Mouse (Mus musculus) forebrain, embryonic 12.5 days (tissue): ENCODE results near the gene Fbxl21. TPM values are rescaled to one million over a fixed set of nuclear protein-coding genes. Genes with fewer than 3 reads are reported as not detected.

Source experiments
- ATAC-seq: fragments of 200-750 bp; cut with Nextera tagmentation; 2 replicates; pipeline ENCODE4 v1.8.0; 2017; ENCODE audit warnings: moderate TSS enrichment; ENCODE audit not compliant: low FRiP score
- H3K27ac ChIP-seq: fragments of 300-500 bp; sonication (generic); 2 replicates; pipeline ENCODE4 v1.5.1; 2016; ENCODE audit warnings: mild to moderate bottlenecking
- H3K27me3 ChIP-seq: fragments of 300-500 bp; sonication (generic); 2 replicates; pipeline ENCODE4 v1.6.1; 2016; ENCODE audit warnings: mild to moderate bottlenecking
- H3K36me3 ChIP-seq: fragments of 300-500 bp; sonication (generic); replicated peaks from 2 replicates; pipeline ENCODE4 v1.6.1; 2016; ENCODE audit warnings: mild to moderate bottlenecking
- H3K4me1 ChIP-seq: fragments of 300-500 bp; sonication (generic); 2 replicates; pipeline ENCODE4 v1.6.1; 2016
- H3K4me2 ChIP-seq: fragments of 300-500 bp; sonication (generic); 2 replicates; pipeline ENCODE4 v1.6.1; 2016; ENCODE audit warnings: mild to moderate bottlenecking, moderate library complexity
- H3K4me3 ChIP-seq: fragments of 300-500 bp; sonication (generic); replicated peaks from 2 replicates; pipeline ENCODE4 v1.5.1; 2016; ENCODE audit warnings: mild to moderate bottlenecking
- H3K9ac ChIP-seq: fragments of 300-500 bp; sonication (generic); 2 replicates; pipeline ENCODE4 v1.6.1; 2016; ENCODE audit warnings: mild to moderate bottlenecking
- H3K9me3 ChIP-seq: fragments of 300-500 bp; sonication (generic); 2 replicates; pipeline ENCODE4 v1.6.1; 2016
- WGBS: fragments of 180-500 bp; shearing (Covaris S2); methylation state at CpG from one replicate; pipeline ENCODE4 v1.1.7; 2016; 5-methylcytosine and 5-hydroxymethylcytosine counted together
- polyA plus RNA-seq: library from polyadenylated mRNA; unstranded; fragments of >200 nt; fragmentation: Nextera tagmentation; extraction: Ambion mirVana; gene quantifications from 2 replicates; pipeline ENCODE4 v1.2.1, GENCODE M21; 2016

The Fbxl21 gene
- polyA plus RNA-seq, 1 experiment from 2014 or later = 2.4 TPM

DNA sequence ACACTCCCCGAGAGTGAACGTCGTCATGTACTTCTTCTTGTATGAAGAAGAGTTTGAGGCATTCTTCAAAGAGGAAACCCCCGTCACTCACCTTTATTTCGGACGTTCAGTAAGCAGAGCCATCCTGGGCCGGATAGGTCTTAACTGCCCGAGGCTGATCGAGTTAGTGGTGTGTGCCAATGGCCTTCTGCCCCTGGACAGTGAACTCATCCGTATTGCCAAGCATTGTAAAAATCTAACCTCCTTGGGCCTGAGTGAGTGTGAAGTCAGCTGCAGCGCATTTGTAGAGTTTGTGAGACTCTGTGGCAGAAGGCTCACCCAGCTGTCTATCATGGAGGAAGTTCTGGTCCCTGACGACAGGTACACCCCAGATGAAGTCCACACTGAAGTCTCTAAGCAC, 14.8 kb downstream of the Fbxl21 start:
- Histone ChIP-seq H3K9ac (no peak overlapping the region), H3K36me3 (no peaks in the 10 kb centered on the region), H3K9me3 (peaks cover 4% of the 10 kb centered on the region; the same call in 1 of the 2 replicates), H3K4me2 (no peak overlapping the region), H3K27ac (no peak overlapping the region), H3K27me3 (no peaks in the 10 kb centered on the region), H3K4me1 (no peaks in the 10 kb centered on the region), H3K4me3 (no peak overlapping the region)
- ATAC-seq = no peak
- 87% methylated on average over 12 of the region's 12 CpGs for WGBS

DNA sequence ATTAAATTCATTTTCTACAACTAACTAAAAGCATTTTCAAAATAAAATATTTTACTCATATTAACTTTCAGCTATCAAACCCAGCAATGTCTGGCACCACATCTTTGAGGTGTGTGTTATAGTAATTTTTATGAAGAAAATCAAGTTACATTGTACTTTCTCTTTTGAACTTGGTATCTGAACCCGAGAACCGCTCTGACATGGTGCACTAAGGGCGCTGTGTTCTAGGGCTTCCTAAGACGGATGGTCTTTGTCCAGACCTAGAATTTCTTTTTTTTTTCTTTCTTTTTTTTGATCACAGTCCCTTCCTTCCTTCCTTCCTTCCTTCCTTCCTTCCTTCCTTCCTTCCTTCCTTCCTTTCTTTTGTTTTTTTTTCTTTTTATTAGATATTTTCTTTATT, 17.6 kb downstream of the Fbxl21 start:
- Histone ChIP-seq H3K27ac (no peak overlapping the region), H3K27me3 (no peaks in the 10 kb centered on the region), H3K9me3 (peaks cover 2% of the 10 kb centered on the region; the same call in 1 of the 2 replicates), H3K4me1 (0 out of 2 replicates have a peak, but pooled peaks cover under 1% of the 10 kb centered on the region), H3K9ac (no peak overlapping the region), H3K36me3 (no peaks in the 10 kb centered on the region), H3K4me2 (no peak overlapping the region), H3K4me3 (no peak overlapping the region)
- 95% methylated on average over 4 of the region's 4 CpGs for WGBS
- ATAC-seq = no peak

DNA sequence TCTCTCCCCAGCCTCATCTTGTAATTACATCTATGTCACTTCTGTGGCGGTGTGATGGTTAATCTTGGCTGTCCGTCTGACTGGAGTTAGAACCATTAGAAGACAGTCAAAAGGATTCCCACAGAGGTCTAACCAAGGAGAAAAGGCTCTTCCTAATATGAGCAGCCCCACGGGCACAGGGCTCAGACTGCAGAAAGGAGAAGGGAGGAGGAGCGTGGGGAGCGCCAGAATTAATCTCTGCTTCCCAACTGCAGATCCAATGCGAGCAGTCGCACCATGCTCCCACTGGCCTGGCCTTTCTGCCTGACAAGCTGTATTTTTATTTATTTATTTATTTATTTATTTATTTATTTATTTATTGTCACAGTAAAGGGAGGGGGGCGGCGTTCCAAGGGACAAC, 21.5 kb downstream of the Fbxl21 start:
- Histone ChIP-seq H3K9me3 (no peaks in the 10 kb centered on the region), H3K4me1 (0 out of 2 replicates have a peak, but pooled peaks cover 5% of the 10 kb centered on the region), H3K9ac (no peak overlapping the region), H3K4me3 (no peak overlapping the region), H3K4me2 (no peak overlapping the region), H3K27me3 (no peaks in the 10 kb centered on the region), H3K36me3 (no peaks in the 10 kb centered on the region), H3K27ac (no peak overlapping the region)
- WGBS = 62% methylated on average over 9 of the region's 9 CpGs
- no peak for ATAC-seq

DNA sequence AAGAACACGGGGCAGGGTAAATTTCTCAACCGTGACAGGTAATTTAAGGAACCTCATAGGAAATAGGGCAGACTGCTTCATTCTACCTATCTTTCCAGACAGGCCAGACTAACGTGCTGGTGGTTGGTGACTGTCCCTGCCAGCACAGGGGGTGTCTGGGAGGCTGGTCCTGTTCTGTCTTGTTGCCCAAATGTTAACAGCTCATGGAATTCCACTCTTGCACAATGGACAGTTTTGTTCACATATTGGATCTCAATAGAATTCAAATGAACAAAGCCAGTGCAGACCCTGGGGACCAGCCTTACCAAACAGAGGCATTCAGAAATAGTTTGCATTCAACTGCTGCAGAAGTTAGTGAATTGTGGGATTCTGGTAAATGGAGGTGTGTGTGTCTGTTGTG, 22.7 kb downstream of the Fbxl21 start:
- Histone ChIP-seq H3K36me3 (no peaks in the 10 kb centered on the region), H3K9me3 (no peaks in the 10 kb centered on the region), H3K4me3 (no peak overlapping the region), H3K27me3 (0 out of 2 replicates have a peak, but pooled peaks cover 4% of the 10 kb centered on the region), H3K4me1 (0 out of 2 replicates have a peak, but pooled peaks cover 5% of the 10 kb centered on the region), H3K9ac (no peak overlapping the region), H3K27ac (no peak overlapping the region), H3K4me2 (no peak overlapping the region)
- 53% methylated on average over 3 of the region's 3 CpGs for WGBS
- ATAC-seq = no peak

GRCm38 (mm10) chr13:56548401-56548800, 26.1 kb downstream of the Fbxl21 start, which contains the start of gene Lect2:
TSS of gene Lect2 (minus strand) at chr13:56548502.
- Histone ChIP-seq H3K27me3 (0 out of 2 replicates have a peak, but pooled peaks cover 4% of the 10 kb centered on the region), H3K9ac (no peak within 1 kb of the TSS), H3K4me2 (no peak within 1 kb of the TSS), H3K9me3 (no peaks in the 10 kb centered on the region), H3K27ac (no peak within 1 kb of the TSS), H3K4me3 (no peak within 1 kb of the TSS), H3K4me1 (0 out of 2 replicates have a peak, but pooled peaks cover 5% of the 10 kb centered on the region), H3K36me3 (no peaks in the 10 kb centered on the region)
- ATAC-seq = no peak
- 95% methylated on average over 9 of the region's 9 CpGs for WGBS

DNA sequence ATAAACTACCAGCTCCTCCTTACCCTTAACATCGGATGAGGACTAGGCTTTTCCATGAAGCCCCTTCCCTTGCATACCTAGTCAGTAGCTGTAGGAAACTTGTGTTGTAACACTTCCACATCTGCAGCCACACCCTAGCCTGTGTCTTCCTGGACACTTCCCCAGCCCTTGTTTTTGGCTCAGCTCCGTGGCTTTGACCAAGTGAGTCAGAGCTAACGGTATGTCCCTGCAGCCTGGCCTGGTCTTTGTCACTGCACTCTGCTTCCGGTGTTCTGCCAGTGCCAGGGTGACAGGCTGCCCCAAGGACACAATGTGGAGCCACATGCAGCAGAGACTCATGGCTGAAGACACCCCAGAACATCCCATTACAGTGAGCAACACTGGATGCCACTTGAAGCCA, 27.1 kb downstream of the Fbxl21 start:
- H3K4me3 ChIP-seq = no peak overlapping the region
- WGBS = 82% methylated on average over 4 of the region's 4 CpGs
- peaks cover 6% of the 10 kb centered on the region for H3K4me1 ChIP-seq
- no peak for ATAC-seq
- H3K9me3 ChIP-seq = no peaks in the 10 kb centered on the region
- no peak overlapping the region for H3K27ac ChIP-seq
- H3K27me3 ChIP-seq = 0 out of 2 replicates have a peak, but pooled peaks cover 4% of the 10 kb centered on the region
- no peak overlapping the region for H3K9ac ChIP-seq
- no peak overlapping the region for H3K4me2 ChIP-seq
- no peaks in the 10 kb centered on the region for H3K36me3 ChIP-seq

GRCm38 (mm10) chr13:56550574-56550973, 28.3 kb downstream of the Fbxl21 start:
- Histone ChIP-seq H3K4me3 (no peak overlapping the region), H3K4me2 (no peak overlapping the region), H3K9ac (no peak overlapping the region), H3K4me1 (peaks cover 7% of the 10 kb centered on the region), H3K27ac (no peak overlapping the region), H3K36me3 (no peaks in the 10 kb centered on the region), H3K9me3 (no peaks in the 10 kb centered on the region), H3K27me3 (0 out of 2 replicates have a peak, but pooled peaks cover 4% of the 10 kb centered on the region)
- WGBS = 51% methylated on average over 1 of the region's 1 CpGs
- ATAC-seq = no peak

- ATAC-seq = no peak
- H3K4me3 ChIP-seq = no peak overlapping the region
- H3K4me2 ChIP-seq = no peak overlapping the region
- no peak overlapping the region for H3K27ac ChIP-seq
- no peaks in the 10 kb centered on the region for H3K9me3 ChIP-seq
- no peak overlapping the region for H3K9ac ChIP-seq
- H3K4me1 ChIP-seq = peaks cover 7% of the 10 kb centered on the region
- no peaks in the 10 kb centered on the region for H3K36me3 ChIP-seq
- WGBS = 79% methylated on average over 6 of the region's 6 CpGs
- H3K27me3 ChIP-seq = 0 out of 2 replicates have a peak, but pooled peaks cover 4% of the 10 kb centered on the region
These were observed 29.4 kb downstream of the Fbxl21 start for GRCm38 (mm10) chr13:56551661-56552060.

DNA sequence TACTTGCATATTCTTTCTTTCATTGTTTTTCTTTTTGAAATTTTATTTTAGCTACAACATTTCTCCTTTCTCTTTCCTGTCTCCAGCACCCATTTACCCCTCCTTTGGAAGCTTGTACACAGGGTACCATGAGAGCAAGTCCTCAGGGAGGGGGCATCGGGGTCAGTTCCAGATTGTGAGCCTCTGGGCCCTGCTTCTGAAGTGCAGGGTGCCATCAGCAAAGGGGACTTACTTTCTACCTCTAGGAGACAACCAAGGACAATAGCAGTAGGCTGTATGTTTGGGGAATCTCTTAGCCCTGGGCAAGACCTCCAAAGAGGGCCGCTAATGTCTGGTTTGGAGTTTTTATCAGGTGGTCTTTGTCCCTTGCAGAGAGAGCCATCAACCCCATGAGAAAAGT, 31.7 kb downstream of the Fbxl21 start:
- no peaks in the 10 kb centered on the region for H3K36me3 ChIP-seq
- peaks cover 18% of the 10 kb centered on the region for H3K4me1 ChIP-seq
- 53% methylated on average over 2 of the region's 2 CpGs for WGBS
- H3K4me3 ChIP-seq = no peak overlapping the region
- H3K9me3 ChIP-seq = no peaks in the 10 kb centered on the region
- H3K27ac ChIP-seq = no peak overlapping the region
- ATAC-seq = no peak
- H3K9ac ChIP-seq = no peak overlapping the region
- H3K4me2 ChIP-seq = no peak overlapping the region
- H3K27me3 ChIP-seq = 0 out of 2 replicates have a peak, but pooled peaks cover 4% of the 10 kb centered on the region

- 2% methylated on average over 2 of the region's 2 CpGs for WGBS
- peaks cover 19% of the 10 kb centered on the region for H3K4me1 ChIP-seq
- H3K4me3 ChIP-seq = no peak overlapping the region
- H3K4me2 ChIP-seq = no peak overlapping the region
- no peak overlapping the region for H3K27ac ChIP-seq
- no peak overlapping the region for H3K9ac ChIP-seq
- no peaks in the 10 kb centered on the region for H3K9me3 ChIP-seq
- ATAC-seq = 0 out of 2 replicates have a peak, but pooled peaks have one; percentile 49
- peaks cover 4% of the 10 kb centered on the region; the same call in 1 of the 2 replicates for H3K27me3 ChIP-seq
- H3K36me3 ChIP-seq = no peaks in the 10 kb centered on the region
These were observed 32.1 kb downstream of the Fbxl21 start for GRCm38 (mm10) chr13:56554409-56554808.

DNA sequence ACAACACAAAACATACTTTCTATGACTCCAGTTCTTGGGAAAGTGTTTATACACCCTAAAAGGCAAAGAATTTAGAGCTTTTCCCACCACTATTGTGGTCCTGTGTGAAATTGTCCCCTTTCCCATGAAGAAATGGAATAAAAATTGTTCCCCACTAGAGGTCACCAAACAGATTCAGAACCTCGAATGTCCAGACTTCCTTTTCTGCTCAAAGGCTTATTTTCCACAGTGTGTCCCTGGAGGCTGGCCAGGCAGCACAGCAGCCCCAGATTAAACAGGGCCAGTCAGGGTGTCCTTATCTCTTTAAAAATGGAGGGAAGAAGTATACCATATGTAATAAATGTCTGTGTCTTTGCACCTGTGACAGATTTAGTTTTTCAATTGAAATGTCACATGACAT, 33.7 kb downstream of the Fbxl21 start:
- ATAC-seq = no peak

DNA sequence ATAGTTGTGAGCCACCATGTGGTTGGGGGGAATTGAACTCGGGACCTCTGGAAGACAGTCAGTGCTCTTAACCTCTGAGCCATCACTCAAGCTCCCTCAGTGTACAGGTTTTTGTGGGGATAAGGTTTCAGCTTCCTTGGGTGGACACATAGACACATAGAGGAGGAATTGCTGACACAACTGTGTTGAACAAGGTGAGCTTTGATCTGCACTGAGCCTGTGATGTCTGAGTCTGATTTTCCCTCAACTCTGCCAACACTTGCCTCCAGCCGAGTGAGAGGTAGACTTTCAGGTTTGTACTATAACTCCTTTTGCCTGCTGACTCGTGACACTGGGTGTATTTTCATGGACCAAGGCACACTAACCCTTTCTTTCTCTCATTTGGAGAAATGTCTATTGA, 34.4 kb downstream of the Fbxl21 start:
- ATAC-seq = no peak

More for the DNA sequence above, 33.7 kb downstream of the Fbxl21 start:
- H3K36me3 ChIP-seq = no peaks in the 10 kb centered on the region
- no peak overlapping the region for H3K27ac ChIP-seq
- H3K4me2 ChIP-seq = no peak overlapping the region
- no peak overlapping the region for H3K9ac ChIP-seq
- H3K4me1 ChIP-seq = peaks cover 19% of the 10 kb centered on the region
- H3K27me3 ChIP-seq = no peaks in the 10 kb centered on the region; the same call in 1 of the 2 replicates
- no peaks in the 10 kb centered on the region for H3K9me3 ChIP-seq
- H3K4me3 ChIP-seq = no peak overlapping the region
- 10% methylated on average over 1 of the region's 1 CpGs for WGBS

GRCm38 (mm10) chr13:56558811-56559210, 36.5 kb downstream of the Fbxl21 start:
- Histone ChIP-seq H3K4me2 (no peak overlapping the region), H3K36me3 (no peaks in the 10 kb centered on the region), H3K27me3 (no peaks in the 10 kb centered on the region; the same call in 1 of the 2 replicates), H3K9ac (no peak overlapping the region), H3K27ac (no peak overlapping the region), H3K4me1 (peaks cover 19% of the 10 kb centered on the region), H3K4me3 (no peak overlapping the region), H3K9me3 (no peaks in the 10 kb centered on the region)
- 44% methylated on average over 3 of the region's 3 CpGs for WGBS
- no peak for ATAC-seq

More for the DNA sequence above, 34.4 kb downstream of the Fbxl21 start:
- no peaks in the 10 kb centered on the region; the same call in 1 of the 2 replicates for H3K27me3 ChIP-seq
- no peak overlapping the region for H3K9ac ChIP-seq
- H3K4me3 ChIP-seq = no peak overlapping the region
- peaks cover 19% of the 10 kb centered on the region for H3K4me1 ChIP-seq
- WGBS = 86% methylated on average over 3 of the region's 3 CpGs
- no peak overlapping the region for H3K27ac ChIP-seq
- no peak overlapping the region for H3K4me2 ChIP-seq
- no peaks in the 10 kb centered on the region for H3K36me3 ChIP-seq
- H3K9me3 ChIP-seq = no peaks in the 10 kb centered on the region
